Mouse (Mus musculus) CH12.LX (cell line): ENCODE measurements at regions not wholly inside any gene's neighbourhood (a gene's known extent, or its start where the extent isn't known, plus 50 kb on each side); places are given as distances from the start of the nearest gene placed in this dataset.

Experiments
- DNase-seq: peaks from one replicate; pipeline ENCODE4 v3.0.0-alpha.2; 2013; ENCODE audit errors: extremely low read depth
- H3K27ac ChIP-seq: 2 replicates; pipeline ENCODE4 v1.5.1; 2012; ENCODE audit warnings: low read depth, mild to moderate bottlenecking, control low read depth, moderate library complexity; ENCODE audit not compliant: insufficient read depth
- H3K27me3 ChIP-seq: replicated peaks from 2 replicates; pipeline ENCODE3; 2012; ENCODE audit warnings: inconsistent platforms
- H3K36me3 ChIP-seq, 2 experiments: replicated peaks in 1 of 2; 2 replicates each; pipeline versions ENCODE3 to v1.6.1; 2012; ENCODE audit warnings: inconsistent platforms in 1 of 2, low read length in 1 of 2, mild to moderate bottlenecking in 1 of 2, mixed read lengths in 1 of 2, moderate library complexity in 1 of 2; ENCODE audit not compliant: control insufficient read depth in 1 of 2, insufficient read depth in 1 of 2
- H3K4me1 ChIP-seq, 2 experiments: 2 replicates each; pipeline ENCODE4 v1.6.1; 2012; ENCODE audit warnings: inconsistent platforms in 1 of 2, moderate library complexity in 1 of 2; ENCODE audit not compliant: insufficient read depth in 2 of 2, control insufficient read depth in 1 of 2
- H3K4me2 ChIP-seq: 2 replicates; pipeline ENCODE4 v1.6.1; 2012; ENCODE audit warnings: low read depth, mild to moderate bottlenecking, control low read depth; ENCODE audit not compliant: poor library complexity, insufficient read depth, severe bottlenecking
- H3K4me3 ChIP-seq, 3 experiments: fragments of 150-350 bp in 1 of 3; sonication (generic) in 1 of 3; replicated peaks in 1 of 3; 2 replicates each; pipeline versions ENCODE3 to v1.5.1; 2011 to 2012; ENCODE audit warnings: low read depth in 2 of 3, low read length in 2 of 3, mild to moderate bottlenecking in 2 of 3, moderate library complexity in 2 of 3, control low read depth in 1 of 3, improper control_type of control experiment in 1 of 3, inconsistent platforms in 1 of 3, mixed read lengths in 1 of 3; ENCODE audit not compliant: poor library complexity in 1 of 3
- H3K79me2 ChIP-seq: replicated peaks from 2 replicates; pipeline ENCODE4 v1.6.1; 2012; ENCODE audit warnings: mild to moderate bottlenecking, moderate library complexity; ENCODE audit not compliant: control insufficient read depth, poor library complexity, insufficient read depth, severe bottlenecking; ENCODE audit errors: extremely low read depth
- H3K9ac ChIP-seq: 2 replicates; pipeline ENCODE4 v1.6.1; 2012; ENCODE audit warnings: low read depth, mild to moderate bottlenecking, control low read depth, moderate library complexity; ENCODE audit not compliant: insufficient read depth
- H3K9me3 ChIP-seq: replicated peaks from 2 replicates; pipeline ENCODE3; 2012; ENCODE audit warnings: low read length, inconsistent platforms, mixed read lengths
- CHD2 ChIP-seq: IDR thresholded peaks from 2 replicates; pipeline ENCODE4 v1.6.1; 2011; ENCODE audit warnings: low read length, improper control_type of control experiment
- E2F4 ChIP-seq: IDR thresholded peaks from 2 replicates; pipeline ENCODE4 v1.6.1; 2011; ENCODE audit warnings: low read depth, low read length, improper control_type of control experiment; ENCODE audit not compliant: insufficient replicate concordance
- GABPA ChIP-seq: IDR thresholded peaks from 2 replicates; pipeline ENCODE4 v1.6.1; 2012; ENCODE audit warnings: low read depth, low read length, improper control_type of control experiment, inconsistent platforms; ENCODE audit not compliant: insufficient replicate concordance
- JUND ChIP-seq: conservative IDR thresholded peaks from 2 replicates; pipeline ENCODE4 v1.6.1; 2011; ENCODE audit warnings: low read depth, low read length, improper control_type of control experiment
- KAT2A ChIP-seq: IDR thresholded peaks from 2 replicates; pipeline ENCODE4 v1.6.1; 2012; ENCODE audit warnings: low read length, improper control_type of control experiment, inconsistent platforms; ENCODE audit not compliant: insufficient replicate concordance
- MYC ChIP-seq: IDR thresholded peaks from 2 replicates; pipeline ENCODE4 v1.6.1; 2011; ENCODE audit warnings: low read depth, mild to moderate bottlenecking, improper control_type of control experiment, low read length
- NELFE ChIP-seq: IDR thresholded peaks from 2 replicates; pipeline ENCODE4 v1.6.1; 2011; ENCODE audit warnings: low read depth, low read length, improper control_type of control experiment
- NRF1 ChIP-seq: IDR thresholded peaks from 2 replicates; pipeline ENCODE4 v1.6.1; 2014; ENCODE audit warnings: low read depth, mild to moderate bottlenecking, inconsistent platforms, low read length, improper control_type of control experiment, moderate library complexity
- POLR2AphosphoS2 ChIP-seq: IDR thresholded peaks from 2 replicates; pipeline ENCODE4 v1.6.1; 2011; ENCODE audit warnings: low read depth, low read length, improper control_type of control experiment
- RAD21 ChIP-seq: IDR thresholded peaks from 2 replicates; pipeline ENCODE4 v1.6.1; 2011; ENCODE audit warnings: low read depth, mild to moderate bottlenecking, low read length, improper control_type of control experiment, moderate library complexity
- SIN3A ChIP-seq: IDR thresholded peaks from 2 replicates; pipeline ENCODE4 v1.6.1; 2012; ENCODE audit warnings: low read length, improper control_type of control experiment, inconsistent platforms
- SMC3 ChIP-seq: IDR thresholded peaks from 2 replicates; pipeline ENCODE4 v1.6.1; 2011; ENCODE audit warnings: low read depth, low read length, improper control_type of control experiment
- USF1 ChIP-seq: IDR thresholded peaks from 2 replicates; pipeline ENCODE4 v1.6.1; 2014; ENCODE audit warnings: low read depth, mild to moderate bottlenecking, inconsistent platforms, low read length, improper control_type of control experiment
- ZNF384 ChIP-seq: IDR thresholded peaks from 2 replicates; pipeline ENCODE4 v1.6.1; 2012; ENCODE audit warnings: low read depth, low read length, improper control_type of control experiment, inconsistent platforms
- dilution Hi-C: fragments of 300-500 bp; cut with MboI; formaldehyde crosslinking; loops from 2 replicates; pipeline ENCODE4 v1.14.3; 2020; ENCODE audit warnings: low sequenced_read_pairs; ENCODE audit not compliant: extremely low pct_unique_long_range_greater_than_20kb, extremely low pct_ligation_motif_present
- in situ Hi-C: fragments of 300-500 bp; cut with MboI; formaldehyde crosslinking; loops from 3 replicates; pipeline ENCODE4 v1.14.3; 2019; ENCODE audit warnings: low sequenced_read_pairs, low pct_ligation_motif_present, low pct_unique_long_range_greater_than_20kb, mixed read lengths

DNA sequence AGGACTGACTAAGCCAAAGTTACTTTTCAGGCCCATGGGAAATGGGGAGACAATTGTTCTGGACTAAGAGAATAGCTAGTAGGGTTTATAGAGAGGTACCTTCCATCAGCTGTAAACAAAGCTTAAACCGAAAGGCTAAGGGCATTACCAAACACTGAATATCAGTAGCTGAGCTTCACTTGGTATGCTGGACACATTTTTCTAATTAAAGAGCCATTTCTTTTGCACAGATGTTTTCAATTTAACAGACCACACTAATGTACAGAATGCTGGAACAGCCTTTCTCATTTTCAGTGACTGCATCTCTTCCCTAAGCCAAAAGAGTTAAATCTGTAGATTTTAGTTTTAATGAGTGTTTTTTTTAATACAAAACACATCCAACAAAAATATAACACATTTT is 593.8 kb upstream of the Akr1e1 start:
- no peaks in the 10 kb centered on the region for H3K4me1 ChIP-seq
- in situ Hi-C loops: no loop called here
- H3K9me3 ChIP-seq: no peaks in the 10 kb centered on the region
- no peak overlapping the region for H3K4me3 ChIP-seq
- no peak overlapping the region for H3K4me2 ChIP-seq
- DNase-seq: no peak
- H3K9ac ChIP-seq: no peak overlapping the region
- no peaks in the 10 kb centered on the region for H3K36me3 ChIP-seq
- dilution Hi-C loops: no loop called here
- no peak overlapping the region for H3K27ac ChIP-seq
- H3K27me3 ChIP-seq: no peaks in the 10 kb centered on the region
- TF ChIP-seq NRF1 (no peak), MYC (no peak)
- no peaks in the 10 kb centered on the region for H3K79me2 ChIP-seq

DNA sequence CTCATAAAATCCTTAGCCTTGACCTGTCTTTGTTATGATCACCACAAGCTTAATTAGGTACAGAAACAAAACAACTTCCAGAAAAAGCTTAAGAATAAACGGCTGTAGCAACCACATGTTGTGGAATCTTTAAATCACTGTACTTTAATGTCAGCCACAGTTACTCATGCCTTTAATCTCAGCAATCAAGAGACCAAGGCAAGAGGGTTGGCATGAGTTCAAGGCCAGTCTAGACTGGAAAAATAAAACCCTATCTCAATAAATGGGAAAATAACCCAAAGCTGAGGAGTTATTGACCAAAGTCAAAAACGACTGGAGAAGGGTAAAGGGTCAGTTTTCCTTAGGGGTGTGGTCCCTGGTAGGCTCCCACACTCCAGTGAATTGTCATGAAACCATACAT is 595.2 kb upstream of the Akr1e1 start:
- H3K4me1 ChIP-seq: no peaks in the 10 kb centered on the region
- H3K27me3 ChIP-seq: no peaks in the 10 kb centered on the region
- DNase-seq: no peak
- H3K9ac ChIP-seq: no peak overlapping the region
- no peak overlapping the region for H3K4me3 ChIP-seq
- in situ Hi-C loops (no loop called here), dilution Hi-C loops (no loop called here)
- no peak overlapping the region for H3K4me2 ChIP-seq
- H3K36me3 ChIP-seq: no peaks in the 10 kb centered on the region
- no peaks in the 10 kb centered on the region for H3K79me2 ChIP-seq
- no peak for TF ChIP-seq RAD21
- TF ChIP-seq NRF1: no peak
- TF ChIP-seq E2F4: no peak
- TF ChIP-seq SMC3: no peak
- TF ChIP-seq NELFE: no peak
- TF ChIP-seq POLR2AphosphoS2: no peak
- no peak for TF ChIP-seq JUND
- no peak for TF ChIP-seq GABPA
- TF ChIP-seq CHD2: no peak
- no peak for TF ChIP-seq KAT2A
- no peak for TF ChIP-seq USF1
- TF ChIP-seq SIN3A: no peak
- no peaks in the 10 kb centered on the region for H3K9me3 ChIP-seq
- no peak overlapping the region for H3K27ac ChIP-seq

DNA sequence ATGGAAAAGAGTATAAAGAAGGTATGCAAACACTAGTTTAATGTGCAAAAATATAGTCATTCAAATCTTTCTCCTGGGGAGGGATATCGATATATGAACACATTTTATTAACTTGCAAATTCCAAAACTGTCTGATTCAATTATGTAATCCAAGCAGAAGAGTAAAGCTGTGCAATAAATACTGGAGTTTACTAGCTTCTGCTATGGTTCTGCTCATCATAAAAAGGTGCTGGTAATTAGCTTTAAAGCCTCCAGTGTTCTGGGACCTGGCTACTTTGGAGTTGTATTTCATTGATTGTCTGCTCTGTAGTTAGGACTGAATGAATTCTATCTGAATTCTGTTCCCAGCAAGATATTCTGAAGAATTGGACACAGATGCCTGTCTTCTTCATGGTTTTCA is 602.7 kb upstream of the Akr1e1 start:
- Histone ChIP-seq H3K4me1 (peaks cover 0 to 7% of the 10 kb centered on the region in 2 experiments; a peak in 2 of 4 replicates), H3K79me2 (no peaks in the 10 kb centered on the region), H3K4me2 (no peak overlapping the region), H3K4me3 (no peak overlapping the region), H3K27ac (no peak overlapping the region), H3K9me3 (no peaks in the 10 kb centered on the region), H3K36me3 (no peaks in the 10 kb centered on the region), H3K9ac (no peak overlapping the region), H3K27me3 (no peaks in the 10 kb centered on the region)
- dilution Hi-C loops: no loop called here
- TF ChIP-seq ZNF384: no peak
- in situ Hi-C loops: no loop called here
- no peak for DNase-seq
